Mouse (Mus musculus) right cerebral cortex, postnatal 25 days (tissue): Measurements from ENCODE around the gene Cib1.

Experiments used
- DNase-seq: peaks from one replicate; pipeline ENCODE4 v3.0.0; 2022

Gene Cib1

DNA sequence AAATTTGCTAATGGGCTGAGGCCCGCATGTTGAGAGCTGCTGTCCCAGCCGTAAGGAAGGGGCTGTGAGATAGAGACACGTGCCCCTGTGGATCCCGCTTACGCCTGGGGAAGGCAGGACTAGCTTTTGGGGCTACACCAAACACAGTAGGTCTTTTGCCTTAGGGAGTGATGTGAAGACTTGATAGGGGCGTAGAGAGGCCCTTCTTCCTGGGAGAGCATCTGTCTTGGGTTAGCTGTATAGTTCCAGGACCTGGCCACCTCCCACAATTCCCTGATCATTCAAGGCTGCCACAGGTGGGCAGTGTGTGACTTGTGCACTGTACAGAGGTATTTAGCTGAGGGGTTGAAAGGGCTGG, 32.0 kb downstream of the Cib1 start:
- DNase-seq = no peak

DNA sequence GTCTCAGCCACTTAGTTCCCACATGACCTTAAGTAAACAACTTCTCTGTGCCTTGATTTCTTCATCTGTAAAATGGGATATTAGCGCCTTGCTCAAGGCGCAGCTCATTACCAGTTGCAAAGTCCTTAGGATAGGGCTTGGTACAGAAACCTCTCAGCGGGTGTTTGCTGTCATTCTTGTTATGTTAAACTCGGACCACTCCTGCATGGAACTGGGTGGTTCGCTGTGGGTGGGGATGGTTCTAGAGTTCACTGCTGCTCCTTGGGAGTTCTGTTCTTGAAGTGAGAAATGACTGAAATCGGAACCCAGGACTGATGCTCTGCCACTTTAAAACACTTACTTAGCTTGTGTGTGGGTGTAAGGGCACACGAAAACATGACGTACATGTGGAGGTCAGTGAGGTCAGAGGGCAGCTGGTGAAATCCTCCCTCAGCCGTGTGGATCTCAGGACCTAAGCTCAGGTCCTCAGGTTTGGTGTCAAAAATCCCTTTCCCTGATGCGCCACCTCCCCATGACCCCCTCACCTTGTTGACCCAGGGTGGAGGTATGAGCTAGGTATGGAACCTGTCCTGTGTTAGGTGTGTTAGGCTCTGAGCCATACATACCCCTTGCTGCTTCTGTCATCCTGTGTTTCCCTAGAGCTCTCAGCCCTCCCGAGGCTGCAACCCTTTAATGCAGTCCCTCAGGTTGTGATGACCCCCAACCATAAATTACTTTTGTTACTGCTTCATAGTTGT, 32.6 kb downstream of the Cib1 start:
- DNase-seq = no peak

GRCm38 (mm10) chr7:80199286-80199685, 33.3 kb downstream of the Cib1 start:
- no peak for DNase-seq

DNA sequence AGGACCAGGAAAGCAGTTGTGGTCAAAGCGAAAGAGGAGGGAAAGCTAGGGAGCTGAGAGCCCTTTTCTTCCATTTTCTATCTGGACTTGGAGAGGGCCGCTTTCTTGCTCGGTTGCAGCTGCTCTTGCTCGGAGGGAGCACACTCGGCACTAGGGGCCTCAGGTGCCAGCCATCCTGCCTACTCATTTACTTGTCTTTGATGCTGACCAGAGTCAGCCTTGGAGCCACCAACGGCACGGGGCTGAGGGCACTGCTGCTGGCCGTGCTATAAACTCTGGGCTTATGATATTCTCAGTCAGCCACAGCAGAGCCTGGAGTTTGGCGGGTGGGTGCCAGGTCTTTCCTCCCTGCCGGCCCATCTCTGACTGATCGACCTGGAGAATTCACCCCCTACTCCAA, 33.8 kb downstream of the Cib1 start:
- no peak for DNase-seq

DNA sequence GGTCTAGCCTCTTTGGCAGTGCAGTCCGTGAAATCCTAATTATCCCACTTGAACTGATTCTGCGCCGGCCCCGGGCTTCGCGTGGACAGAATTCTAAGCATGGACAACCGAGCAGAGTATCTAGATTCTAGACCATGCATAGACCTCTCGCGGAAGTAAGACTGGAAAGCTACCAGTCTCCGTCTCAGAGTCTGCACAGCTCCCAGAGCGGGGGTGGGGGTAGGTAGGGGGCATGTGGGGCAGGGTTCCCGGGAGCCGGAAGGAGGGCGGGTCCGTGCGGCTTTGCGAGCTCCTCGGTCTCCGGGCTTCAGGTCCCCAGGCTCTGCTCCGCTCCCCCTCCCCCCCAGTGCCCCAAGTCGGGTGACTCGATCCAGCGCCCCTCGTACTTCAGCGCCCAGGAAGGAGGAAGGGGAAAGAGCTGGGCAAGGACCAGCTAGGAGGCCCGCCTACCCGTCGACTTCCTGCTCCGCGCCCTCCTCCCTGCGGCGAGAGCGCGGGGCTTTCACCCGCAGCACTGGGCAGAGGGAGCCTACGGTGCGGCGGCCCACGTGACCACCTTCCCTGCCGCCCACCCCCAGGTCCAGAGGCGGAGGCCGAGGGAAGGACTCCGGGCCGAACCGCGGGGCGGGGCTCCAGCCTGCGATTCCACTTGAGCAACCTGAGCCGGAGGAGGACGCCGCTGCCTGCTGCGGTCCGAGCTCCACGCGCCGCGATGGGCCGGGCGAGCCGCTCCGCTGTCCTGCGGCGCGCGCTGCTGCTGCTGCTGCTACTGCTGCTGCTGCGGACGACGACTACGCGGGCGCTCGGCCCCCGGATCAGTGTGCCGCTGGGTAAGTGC, 34.5 kb downstream of the Cib1 start:
- peak; percentile 84 for DNase-seq

- DNase-seq = no peak
These were observed 35.2 kb downstream of the Cib1 start for GRCm38 (mm10) chr7:80197371-80197770.

- no peak for DNase-seq
These were observed 36.9 kb downstream of the Cib1 start for GRCm38 (mm10) chr7:80195576-80196263.

DNA sequence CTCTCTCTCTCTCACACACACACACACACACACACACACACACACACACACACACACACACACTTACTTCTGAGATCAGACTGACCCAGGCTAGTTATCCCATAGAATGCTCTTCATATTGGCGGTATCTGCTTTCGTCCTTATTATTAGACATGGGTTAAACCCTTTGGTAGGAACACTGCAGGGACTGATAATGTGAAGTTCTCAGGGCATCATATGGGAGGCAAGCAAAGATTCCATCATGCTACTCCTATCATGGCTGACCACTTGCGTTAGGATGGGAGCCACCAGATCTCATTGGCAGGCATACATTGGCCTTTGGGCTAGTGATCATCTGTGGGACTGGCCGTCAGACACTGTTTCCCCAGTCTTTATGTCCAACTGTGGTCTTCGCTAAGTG, 37.5 kb downstream of the Cib1 start:
- DNase-seq = no peak

DNA sequence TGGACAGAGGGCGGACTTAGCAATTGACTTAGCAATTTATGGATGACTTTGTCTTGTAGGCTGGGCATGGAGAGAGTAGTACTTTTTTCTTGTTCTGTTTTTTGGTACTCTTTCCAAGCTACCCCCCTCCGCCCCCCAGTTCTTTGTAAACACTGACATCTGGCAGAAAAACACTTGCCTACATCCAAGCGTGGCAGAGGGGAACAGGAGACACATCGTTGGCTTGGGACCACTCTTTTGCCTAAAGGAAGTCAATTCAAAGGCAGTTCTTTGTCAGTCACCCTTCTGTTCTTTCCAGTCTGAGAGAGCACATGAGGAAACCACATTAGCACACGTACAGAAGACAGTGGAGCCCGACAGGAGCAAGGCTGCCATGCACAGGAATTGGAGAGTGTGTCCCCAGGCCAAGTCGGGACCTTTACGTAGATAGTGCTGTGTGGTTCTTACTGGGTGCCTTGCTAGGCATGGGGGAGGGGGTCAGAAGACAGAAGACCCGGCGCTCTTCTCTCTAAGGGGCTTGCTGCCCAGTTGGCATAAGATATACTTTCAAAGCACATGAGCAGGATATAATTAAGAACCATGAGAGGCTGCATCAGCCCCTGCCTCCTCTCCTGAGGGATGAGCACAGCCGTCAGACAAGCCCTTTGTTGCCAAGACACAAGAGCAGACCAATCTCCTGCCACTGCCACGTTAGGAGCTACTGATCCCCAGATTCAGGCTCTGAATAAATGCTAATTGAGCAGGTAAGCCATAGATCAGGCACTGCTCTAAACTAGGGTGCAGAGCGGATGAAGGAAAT, 38.5 kb downstream of the Cib1 start:
- DNase-seq = no peak

DNA sequence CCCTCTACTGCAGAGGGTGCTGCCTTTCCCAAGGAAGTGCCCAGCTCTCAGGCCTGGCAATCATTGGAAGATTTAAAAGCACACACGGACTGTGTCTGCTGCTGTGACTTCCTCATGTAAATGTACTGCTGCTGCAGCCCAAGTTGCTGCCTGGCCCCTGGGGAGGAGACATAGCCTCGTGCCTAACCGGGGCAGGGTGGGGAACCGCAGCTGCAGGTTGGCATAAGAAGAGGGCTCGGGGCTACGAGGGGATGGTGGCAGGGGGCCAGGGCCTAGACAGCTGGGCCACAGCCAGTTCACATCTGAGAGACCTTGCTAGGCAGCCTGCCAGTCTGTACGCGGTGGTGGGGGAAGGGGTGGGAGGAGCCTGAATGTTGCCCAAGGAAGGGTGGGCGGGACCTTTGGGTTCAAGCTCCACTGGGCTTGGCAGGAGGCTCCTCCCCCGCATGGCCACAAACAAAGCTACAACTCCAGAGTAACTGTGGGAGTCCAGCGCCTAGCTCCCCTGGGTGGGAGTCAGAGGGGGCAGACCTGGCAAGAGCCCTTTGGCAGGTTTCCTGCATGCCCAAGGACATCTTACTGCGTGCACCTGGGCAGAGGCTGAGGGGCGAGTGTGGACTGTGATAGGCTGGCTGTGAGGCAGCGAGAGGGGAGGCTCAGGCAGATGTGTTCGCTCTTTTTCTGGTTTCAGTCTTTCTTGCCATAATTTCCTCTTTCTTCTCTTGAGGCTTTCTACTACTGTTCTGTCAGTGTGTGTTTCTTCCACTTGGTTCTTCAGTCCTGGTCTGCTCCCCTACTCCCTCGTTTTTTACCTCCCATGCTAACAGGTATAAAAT, 40.2 kb downstream of the Cib1 start:
- DNase-seq = peak; percentile 58

DNA sequence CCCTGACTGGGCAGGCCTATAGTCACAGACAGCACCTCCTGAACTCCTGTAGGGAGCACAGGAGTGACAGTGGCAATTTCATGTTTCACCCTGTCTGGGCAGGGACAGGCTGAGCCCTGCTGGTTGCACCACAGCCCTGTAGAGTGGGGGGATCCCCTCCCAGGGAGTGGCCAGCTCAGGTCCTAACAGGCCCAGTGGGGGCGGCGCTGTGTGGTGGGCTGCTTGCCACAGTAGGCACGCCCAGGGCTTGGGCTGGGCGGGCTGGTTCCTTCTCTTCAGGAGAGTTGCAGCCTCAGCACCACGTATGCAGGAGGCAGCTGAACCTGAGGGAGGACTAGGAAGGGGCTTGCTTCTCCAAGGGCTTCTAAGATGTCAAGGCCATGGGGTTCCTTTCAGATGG, 41.2 kb downstream of the Cib1 start:
- no peak for DNase-seq

- no peak for DNase-seq
These were observed 43.3 kb downstream of the Cib1 start for GRCm38 (mm10) chr7:80189147-80189933.

GRCm38 (mm10) chr7:80188579-80189125, 44.0 kb downstream of the Cib1 start:
- DNase-seq = no peak

GRCm38 (mm10) chr7:80187501-80187900, 45.1 kb downstream of the Cib1 start:
- no peak for DNase-seq

- DNase-seq = peak; percentile 93
These were observed 45.9 kb downstream of the Cib1 start, which contains the start of gene Sema4b for GRCm38 (mm10) chr7:80186531-80187296. Gene Sema4b, plus strand, starts transcription at chr7:80186841.

DNA sequence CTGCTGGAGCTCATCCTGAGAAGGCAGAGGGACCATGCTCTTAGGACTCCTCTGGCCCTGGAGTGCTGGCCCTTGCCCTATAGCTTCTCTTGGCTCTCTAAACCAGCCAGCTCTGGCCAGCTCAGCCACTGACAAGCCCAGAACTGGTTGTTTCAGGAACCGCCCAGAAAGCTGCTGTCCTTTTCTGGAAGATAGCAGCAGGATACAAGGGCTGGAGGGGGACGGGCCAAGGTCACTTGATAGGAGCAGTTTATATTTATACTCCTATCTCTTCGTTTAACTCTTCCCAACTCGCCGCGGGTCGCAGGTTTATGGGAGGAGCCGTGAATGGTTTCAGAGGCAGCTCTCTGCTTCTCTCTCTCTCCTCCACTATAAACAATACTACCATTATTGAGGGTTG, 46.6 kb downstream of the Cib1 start:
- no peak for DNase-seq

GRCm38 (mm10) chr7:80184968-80185367, 47.6 kb downstream of the Cib1 start:
- no peak for DNase-seq

GRCm38 (mm10) chr7:80184551-80184950, 48.1 kb downstream of the Cib1 start:
- no peak for DNase-seq

GRCm38 (mm10) chr7:80183969-80184368, 48.6 kb downstream of the Cib1 start:
- DNase-seq = no peak

DNA sequence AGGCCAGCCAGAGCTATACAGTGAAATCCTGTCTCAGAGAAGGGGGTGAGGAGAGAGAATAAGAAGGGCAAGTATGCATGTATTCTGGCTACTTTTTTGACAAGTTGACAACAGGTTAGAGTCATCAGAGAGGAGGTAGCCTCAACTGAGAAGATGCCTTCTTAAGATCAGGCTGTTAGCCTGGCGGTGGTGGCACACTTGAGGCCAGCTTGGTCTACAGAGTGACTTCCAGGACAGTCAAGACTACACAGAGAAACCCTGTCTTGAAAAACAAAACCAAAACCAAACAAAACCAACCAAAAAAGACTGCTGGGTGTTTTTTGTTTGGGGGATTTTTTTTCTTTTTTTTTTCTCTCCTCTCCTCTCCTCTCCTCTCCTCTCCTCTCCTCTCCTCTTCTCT, 49.1 kb downstream of the Cib1 start:
- no peak for DNase-seq
